Comparison of ENCODE assay signal across 8 mouse cellular contexts in genomic region chr2:134643514-134644300, GRCm38 (mm10). TPM values are rescaled to one million over a fixed set of nuclear protein-coding genes. Genes with fewer than 3 reads are reported as not detected.
DNase-seq lines count a peak whose midpoint lies in the region; ATAC-seq lines count a peak whose summit lies in the region.

TSS of gene Tmx4 (minus strand) at chr2:134644145.

- intact Hi-C loops in left cerebral cortex, postnatal 10 days (cut with DNase I), result no loop called here

- ATAC-seq in inflammation-experienced regulatory T-cells, adult 6 months, result peak; percentile 95
- peak; percentile 97 for ATAC-seq in megakaryocyte-erythroid progenitor cell, adult 5-6 weeks (replicated peaks; ENCODE audit: low FRiP score, low TSS enrichment, poor library complexity, severe bottlenecking)

- peak; percentile 98 for DNase-seq in adipocyte (ENCODE audit: low spot score)
- DNase-seq in embryo, embryonic 10 days (ENCODE audit: low spot score), result peak; percentile 99
- DNase-seq in gastrocnemius, postnatal 10 days, result peak; percentile 99
- peak; percentile 96 to 100 for DNase-seq in left cerebral cortex, postnatal 10 days (ENCODE audit: extremely low spot score in 1 of 2, low spot score in 2 of 2)
- peak; percentile 98 for DNase-seq in right cerebral cortex, postnatal 25 days
- peak; percentile 97 to 99 for DNase-seq in urinary bladder, postnatal 4 days (ENCODE audit: low spot score in 2 of 2)

RNA-seq across cellular contexts. Expression of gene Tmx4, which starts in this region (rescaled TPM):
- total RNA-seq in gastrocnemius, postnatal 10 days (2021), result 10 to 100 TPM; 12.8 to 14.9 TPM
- polyA plus RNA-seq in inflammation-experienced regulatory T-cells, adult 6 months (2017; shearing (Covaris generic)), result 10 to 100 TPM; 13.4 to 26.1 (median 15.5) TPM
- 100 to 1,000 TPM; 139 to 141 TPM for total RNA-seq in left cerebral cortex, postnatal 10 days (2021)
- 17.6 and 24.0 TPM in 2 replicates for total RNA-seq in megakaryocyte-erythroid progenitor cell, adult 5-6 weeks (2014; fragmentation: Nextera tagmentation)
- 34.2 and 53.8 TPM in 2 replicates for total RNA-seq in megakaryocyte-erythroid progenitor cell, adult 5-6 weeks (2017)

Comparison
In these comparisons a context has a peak if more than half of its experiments do, and no peak if none do; other contexts are left out.
1. Peak in every context shown above with its lines: DNase-seq and ATAC-seq.